Mouse (Mus musculus) heart, embryonic 14.5 days (tissue): ENCODE data around the gene Faah. TPM values are rescaled to one million over a fixed set of nuclear protein-coding genes. Genes with fewer than 3 reads are reported as not detected.

ENCODE experiments used
- polyA plus RNA-seq: library from polyadenylated mRNA; unstranded; fragments of >200 nt; fragmentation: Nextera tagmentation; extraction: Ambion mirVana; gene quantifications from 2 replicates; pipeline ENCODE4 v1.2.1, GENCODE M21; 2014

Gene Faah
- polyA plus RNA-seq, 1 experiment from 2014 or later: 1.9 TPM

Other genes starting within 250 kb of the Faah start
- 0.26 and 0.53 TPM in 2 replicates for gene Tex38, start 236.9 kb downstream of the Faah start, polyA plus RNA-seq
- gene Atpaf1, start 233.1 kb downstream of the Faah start, polyA plus RNA-seq: 89.2 and 89.5 TPM in 2 replicates
- gene Mob3c, start 189.8 kb downstream of the Faah start, polyA plus RNA-seq: 6.8 and 8.0 TPM in 2 replicates
- gene Mknk1, start 178.7 kb downstream of the Faah start, polyA plus RNA-seq: 16.2 and 16.7 TPM in 2 replicates
- not detected in 2 replicates for gene Kncn, start 133.5 kb downstream of the Faah start, polyA plus RNA-seq
- not detected in 2 replicates for gene 6430628N08Rik, start 127.3 kb downstream of the Faah start, polyA plus RNA-seq
- gene Dmbx1, start 78.0 kb downstream of the Faah start, polyA plus RNA-seq: not detected in 2 replicates
- gene Nsun4, start 36.0 kb upstream of the Faah start, polyA plus RNA-seq: 30.3 and 30.5 TPM in 2 replicates
- 1,366 and 1,395 TPM in 2 replicates for gene Uqcrh, start 57.1 kb upstream of the Faah start, polyA plus RNA-seq
- 54.1 and 55.9 TPM in 2 replicates for gene Lrrc41, start 57.3 kb upstream of the Faah start, polyA plus RNA-seq
- gene Rad54l, start 105.8 kb upstream of the Faah start, polyA plus RNA-seq: 18.0 and 19.7 TPM in 2 replicates
- 66.3 and 66.4 TPM in 2 replicates for gene Pomgnt1, start 105.9 kb upstream of the Faah start, polyA plus RNA-seq
- 2.2 and 2.7 TPM in 2 replicates for gene Lurap1, start 133.4 kb upstream of the Faah start, polyA plus RNA-seq
- gene Tspan1, start 149.7 kb upstream of the Faah start, polyA plus RNA-seq: 0.19 TPM in 1 of 2 replicates, not detected in the other
- not detected in 2 replicates for gene 1700042G07Rik, start 155.4 kb upstream of the Faah start, polyA plus RNA-seq
- gene Gm49337, start 155.5 kb upstream of the Faah start, polyA plus RNA-seq: not detected in 2 replicates
- 14.6 and 16.7 TPM in 2 replicates for gene Pik3r3, start 203.7 kb upstream of the Faah start, polyA plus RNA-seq